Mouse (Mus musculus): ENCODE data around the gene Afg3l1.

- peak; percentile 28; the same call in 1 of the 2 replicates for TF ChIP-seq CTCF (IDR thresholded peaks at IDR 0.05; ENCODE audit: extremely low read depth, insufficient read depth, low read length)
- TF ChIP-seq POLR2A (IDR thresholded peaks at IDR 0.05; ENCODE audit: extremely low read depth, insufficient read depth, low read length) = peak; percentile 89
These were observed 41.0 kb downstream of the Afg3l1 start, which contains the start of gene Gas8 for GRCm38 (mm10) chr8:123518667-123519066.
